Mouse (Mus musculus): Measurements from ENCODE around the gene Glrx3. TPM values are rescaled to one million over a fixed set of nuclear protein-coding genes. Genes with fewer than 3 reads are reported as not detected.
A peak's percentile ranks its signal among the peaks of the same experiment; 100 is the strongest.

Gene Glrx3
- total and polyA plus RNA-seq, 2 experiments from 2014 or later, result 88.1 to 162 TPM

GRCm38 (mm10) chr7:137404146-137404545, 33.3 kb upstream of the Glrx3 start:
- Histone ChIP-seq H3K9me3 (replicated peaks; ENCODE audit: control insufficient read depth, low read length) (0 out of 2 replicates have a peak, but pooled peaks cover 6% of the 10 kb centered on the region), H3K27me3 (ENCODE audit: control insufficient read depth, insufficient read depth, low read length) (no peaks in the 10 kb centered on the region), H3K4me1 (ENCODE audit: control insufficient read depth, insufficient read depth) (no peaks in the 10 kb centered on the region), H3K4me3 (ENCODE audit: low read depth, low read length) (no peak overlapping the region), H3K36me3 (replicated peaks; ENCODE audit: control insufficient read depth, insufficient read depth, low read length) (no peaks in the 10 kb centered on the region), H3K27ac (ENCODE audit: low read depth) (no peak overlapping the region), H3K4me2 (ENCODE audit: low read depth, low read length) (no peak overlapping the region), H3K9ac (replicated peaks; ENCODE audit: low read depth, low read length) (no peak overlapping the region)
- ATAC-seq (ENCODE audit: insufficient read depth, low read depth) (no peak), DNase-seq (ENCODE audit: low spot score) (no peak)
- WGBS, result 77% methylated on average over 2 of the region's 2 CpGs
- TF ChIP-seq CTCF (IDR thresholded peaks at IDR 0.05; ENCODE audit: low read depth) (no peak), EP300 (IDR thresholded peaks at IDR 0.05; ENCODE audit: low read depth) (no peak)

- no peak overlapping the region for H3K27ac ChIP-seq (ENCODE audit: low read depth)
- H3K4me3 ChIP-seq (ENCODE audit: low read depth, low read length), result no peak overlapping the region
- 89% methylated on average over 1 of the region's 1 CpGs for WGBS
- DNase-seq (ENCODE audit: low spot score), result no peak
- no peaks in the 10 kb centered on the region for H3K36me3 ChIP-seq (replicated peaks; ENCODE audit: control insufficient read depth, insufficient read depth, low read length)
- no peak overlapping the region for H3K4me2 ChIP-seq (ENCODE audit: low read depth, low read length)
- H3K4me1 ChIP-seq (ENCODE audit: control insufficient read depth, insufficient read depth), result peaks cover 4% of the 10 kb centered on the region; the same call in 1 of the 2 replicates
- no peak for ATAC-seq (ENCODE audit: insufficient read depth, low read depth)
- H3K27me3 ChIP-seq (ENCODE audit: control insufficient read depth, insufficient read depth, low read length), result no peaks in the 10 kb centered on the region
- TF ChIP-seq CTCF (IDR thresholded peaks at IDR 0.05; ENCODE audit: low read depth), result no peak
- H3K9me3 ChIP-seq (replicated peaks; ENCODE audit: control insufficient read depth, low read length), result no peaks in the 10 kb centered on the region
- no peak overlapping the region for H3K9ac ChIP-seq (replicated peaks; ENCODE audit: low read depth, low read length)
Measured at GRCm38 (mm10) chr7:137407428-137408058, 29.9 kb upstream of the Glrx3 start.

GRCm38 (mm10) chr7:137410337-137411197, 26.8 kb upstream of the Glrx3 start, which contains the start of gene 9430038I01Rik:
Gene 9430038I01Rik (minus strand): TSS chr7:137410762.
- WGBS, result 1% methylated on average over 63 of the region's 63 CpGs
- TF ChIP-seq CTCF (IDR thresholded peaks at IDR 0.05; ENCODE audit: low read depth), result no peak
- TF ChIP-seq EP300 (IDR thresholded peaks at IDR 0.05; ENCODE audit: low read depth), result no peak
- H3K36me3 ChIP-seq (replicated peaks; ENCODE audit: control insufficient read depth, insufficient read depth, low read length), result no peaks in the 10 kb centered on the region
- H3K4me2 ChIP-seq (ENCODE audit: low read depth, low read length), result peak within 1 kb of the TSS; percentile 67
- H3K4me3 ChIP-seq (ENCODE audit: low read depth, low read length), result peak within 1 kb of the TSS; percentile 81
- H3K27me3 ChIP-seq (ENCODE audit: control insufficient read depth, insufficient read depth, low read length), result no peaks in the 10 kb centered on the region
- H3K4me1 ChIP-seq (ENCODE audit: control insufficient read depth, insufficient read depth), result peaks cover 4% of the 10 kb centered on the region; the same call in 1 of the 2 replicates
- peak; percentile 99 for ATAC-seq (ENCODE audit: insufficient read depth, low read depth)
- DNase-seq (ENCODE audit: low spot score), result peak; percentile 95
- no peaks in the 10 kb centered on the region for H3K9me3 ChIP-seq (replicated peaks; ENCODE audit: control insufficient read depth, low read length)
- peak within 1 kb of the TSS; percentile 93 for H3K27ac ChIP-seq (ENCODE audit: low read depth)
- peak within 1 kb of the TSS; percentile 55 for H3K9ac ChIP-seq (replicated peaks; ENCODE audit: low read depth, low read length)

- Histone ChIP-seq H3K36me3 (replicated peaks; ENCODE audit: control insufficient read depth, insufficient read depth, low read length) (no peaks in the 10 kb centered on the region), H3K27me3 (ENCODE audit: control insufficient read depth, insufficient read depth, low read length) (no peaks in the 10 kb centered on the region), H3K4me2 (ENCODE audit: low read depth, low read length) (no peak overlapping the region), H3K4me3 (ENCODE audit: low read depth, low read length) (no peak overlapping the region), H3K9ac (replicated peaks; ENCODE audit: low read depth, low read length) (no peak overlapping the region), H3K27ac (ENCODE audit: low read depth) (no peak overlapping the region), H3K9me3 (replicated peaks; ENCODE audit: control insufficient read depth, low read length) (no peaks in the 10 kb centered on the region), H3K4me1 (ENCODE audit: control insufficient read depth, insufficient read depth) (0 out of 2 replicates have a peak, but pooled peaks cover 4% of the 10 kb centered on the region)
- no peak for DNase-seq (ENCODE audit: low spot score)
- WGBS, result 62% methylated on average over 7 of the region's 8 CpGs
- TF ChIP-seq CTCF (IDR thresholded peaks at IDR 0.05; ENCODE audit: low read depth) (no peak), EP300 (IDR thresholded peaks at IDR 0.05; ENCODE audit: low read depth) (no peak)
- no peak for ATAC-seq (ENCODE audit: insufficient read depth, low read depth)
Measured at GRCm38 (mm10) chr7:137414710-137415109, 22.7 kb upstream of the Glrx3 start.

GRCm38 (mm10) chr7:137420550-137420949, 16.9 kb upstream of the Glrx3 start:
- no peak for ATAC-seq (ENCODE audit: insufficient read depth, low read depth)
- 84% methylated on average over 2 of the region's 2 CpGs for WGBS

More at GRCm38 (mm10) chr7:137420550-137420949, 16.9 kb upstream of the Glrx3 start:
- no peak overlapping the region for H3K4me2 ChIP-seq (ENCODE audit: low read depth, low read length)
- no peaks in the 10 kb centered on the region for H3K36me3 ChIP-seq (replicated peaks; ENCODE audit: control insufficient read depth, insufficient read depth, low read length)
- H3K9me3 ChIP-seq (replicated peaks; ENCODE audit: control insufficient read depth, low read length), result no peaks in the 10 kb centered on the region
- no peak overlapping the region for H3K9ac ChIP-seq (replicated peaks; ENCODE audit: low read depth, low read length)
- H3K27me3 ChIP-seq (ENCODE audit: control insufficient read depth, insufficient read depth, low read length), result no peaks in the 10 kb centered on the region
- H3K27ac ChIP-seq (ENCODE audit: low read depth), result no peak overlapping the region
- DNase-seq (ENCODE audit: low spot score), result no peak
- no peak overlapping the region for H3K4me3 ChIP-seq (ENCODE audit: low read depth, low read length)
- H3K4me1 ChIP-seq (ENCODE audit: control insufficient read depth, insufficient read depth), result no peaks in the 10 kb centered on the region
- no peak for TF ChIP-seq CTCF (IDR thresholded peaks at IDR 0.05; ENCODE audit: low read depth)
- no peak for TF ChIP-seq EP300 (IDR thresholded peaks at IDR 0.05; ENCODE audit: low read depth)

Data from heart, postnatal 0 days (tissue).